Mouse (Mus musculus) cerebellum, postnatal 10 days (tissue): Measurements from ENCODE around the gene Ypel1.

Source experiments
- DNase-seq, 2 experiments: peaks; one replicate each; pipeline ENCODE4 v3.0.0; 2021; ENCODE audit warnings: mixed read lengths in 2 of 2

Ypel1 gene

DNA sequence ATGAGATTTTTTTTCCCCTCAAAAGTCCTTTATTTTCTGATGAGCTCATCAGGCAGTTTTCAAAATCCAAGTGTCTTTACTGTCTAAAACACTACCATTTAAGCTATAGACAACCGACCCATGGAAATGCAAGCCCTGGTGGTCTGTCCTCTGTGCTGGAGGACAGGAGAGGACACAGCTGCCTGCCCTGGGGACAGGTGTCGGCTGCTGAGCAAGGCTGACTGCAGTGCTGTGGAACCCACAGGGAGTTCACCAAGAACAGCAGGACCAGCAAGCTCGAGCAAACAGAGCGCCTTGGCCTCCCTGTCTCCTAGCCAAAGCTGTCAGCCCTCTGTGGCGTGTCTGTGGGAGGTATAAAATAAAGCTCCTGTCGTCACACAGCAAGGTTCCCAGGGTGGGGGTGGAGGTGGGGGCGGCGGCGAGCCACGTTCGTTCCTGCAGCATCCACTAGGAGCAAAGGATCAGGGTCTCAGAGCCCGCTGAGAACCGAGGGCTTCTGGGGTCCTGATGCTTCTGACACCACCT, 17.2 kb downstream of the Ypel1 start:
- no peak for DNase-seq

- DNase-seq = peak; percentile 44 to 46
These were observed 18.9 kb downstream of the Ypel1 start for GRCm38 (mm10) chr16:17088346-17088745.

- DNase-seq = no peak
These were observed 27.4 kb downstream of the Ypel1 start for GRCm38 (mm10) chr16:17096938-17097337.

DNA sequence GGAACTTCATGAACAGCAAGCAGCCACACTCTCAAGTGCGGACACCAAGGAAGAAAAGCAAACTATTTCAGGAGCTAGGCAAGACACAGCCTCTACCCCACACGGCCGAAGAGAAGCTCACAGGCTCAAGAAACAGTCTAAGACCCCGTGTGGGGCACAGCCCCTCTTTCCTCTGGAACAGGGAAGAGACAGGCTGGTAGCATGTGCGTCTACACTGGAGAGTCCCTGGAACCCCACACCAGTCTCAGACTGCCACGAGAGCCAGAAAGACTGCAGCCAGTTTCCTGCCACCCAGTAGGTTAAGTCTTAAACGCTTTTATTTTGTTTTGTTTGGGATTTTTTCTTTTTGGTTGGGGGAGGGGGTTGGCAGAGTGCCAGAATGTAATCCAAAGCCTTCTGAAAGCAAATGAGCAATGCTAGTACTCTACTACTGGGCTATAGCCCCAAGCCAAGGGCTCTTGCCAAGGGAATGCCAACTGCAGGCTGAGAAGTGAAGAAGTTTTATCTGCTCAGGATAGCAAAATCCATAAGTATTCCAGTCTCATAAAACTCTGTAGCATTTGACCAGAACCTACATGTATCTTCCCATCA, 33.2 kb downstream of the Ypel1 start:
- peak; percentile 42 to 53 for DNase-seq

DNA sequence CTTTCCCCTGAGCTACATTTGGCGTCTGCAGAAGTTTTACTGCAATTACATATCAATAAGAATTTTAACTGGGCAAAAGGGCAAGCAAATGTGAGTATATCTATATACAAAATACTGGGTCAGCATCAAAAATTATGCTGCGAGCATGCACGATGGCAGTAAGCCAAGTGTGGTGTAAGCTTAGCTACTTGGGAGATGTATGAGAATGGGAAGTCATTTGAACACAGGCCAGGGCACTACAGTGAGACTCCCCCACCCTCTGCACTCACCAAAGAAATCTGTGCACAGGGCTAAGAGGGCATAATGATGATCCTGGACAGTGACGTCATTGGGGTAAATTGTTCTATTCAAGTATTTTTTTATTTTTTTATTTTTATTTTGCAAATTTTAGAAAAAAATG, 35.1 kb downstream of the Ypel1 start:
- DNase-seq = no peak

DNA sequence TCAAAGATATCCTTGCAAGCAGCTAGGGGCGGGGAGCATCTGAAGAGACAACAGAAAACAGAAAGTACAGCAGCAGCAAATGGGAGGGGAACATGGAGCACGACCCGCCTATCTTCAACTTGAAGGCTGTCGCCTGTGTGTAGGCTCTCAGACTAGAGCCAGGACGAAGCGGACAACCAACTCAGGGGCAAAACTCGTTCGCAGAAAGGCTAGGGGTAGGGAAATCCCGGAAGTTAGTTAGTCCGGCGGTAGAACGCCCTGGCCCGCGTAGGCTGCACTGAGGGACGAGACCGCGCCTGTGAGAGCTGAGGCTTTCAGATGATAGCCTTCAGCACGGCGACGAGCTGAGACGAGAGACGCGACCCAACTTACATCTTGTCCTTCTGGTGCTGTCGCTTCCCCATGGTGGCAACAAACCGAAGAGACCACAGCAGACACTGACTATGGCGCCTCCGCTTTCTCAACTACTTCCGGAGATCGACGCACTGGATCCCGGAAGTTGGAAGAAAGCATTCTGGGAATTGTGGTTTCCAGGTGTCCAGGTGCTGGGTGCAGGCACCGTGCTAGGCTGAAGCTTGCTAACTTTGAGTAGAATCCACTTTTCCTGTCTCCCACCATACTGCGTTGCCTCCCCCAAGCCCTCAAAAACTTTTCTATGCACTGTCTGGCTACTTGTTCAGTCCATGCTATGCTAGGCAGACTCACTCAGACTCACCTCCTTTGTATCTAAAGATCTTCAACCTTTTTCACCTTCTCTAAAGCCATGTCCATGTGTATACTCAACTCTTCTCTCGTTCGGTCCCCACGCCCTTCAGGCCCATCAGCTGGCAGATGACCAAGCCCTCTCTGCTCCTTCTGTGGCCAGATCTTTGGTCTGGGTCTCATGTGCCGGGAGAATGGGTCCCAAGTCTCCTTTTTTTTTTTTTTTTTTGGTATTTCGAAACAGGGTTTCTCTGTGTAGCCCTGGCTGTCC, 41.6 kb downstream of the Ypel1 start, which contains the start of gene Ppil2:
Ppil2 (minus strand) TSS at position 487 of the 973 bp plus-strand sequence.
- DNase-seq = peak; percentile 78 to 81

GRCm38 (mm10) chr16:17117309-17117799, 47.9 kb downstream of the Ypel1 start:
- DNase-seq = no peak

DNA sequence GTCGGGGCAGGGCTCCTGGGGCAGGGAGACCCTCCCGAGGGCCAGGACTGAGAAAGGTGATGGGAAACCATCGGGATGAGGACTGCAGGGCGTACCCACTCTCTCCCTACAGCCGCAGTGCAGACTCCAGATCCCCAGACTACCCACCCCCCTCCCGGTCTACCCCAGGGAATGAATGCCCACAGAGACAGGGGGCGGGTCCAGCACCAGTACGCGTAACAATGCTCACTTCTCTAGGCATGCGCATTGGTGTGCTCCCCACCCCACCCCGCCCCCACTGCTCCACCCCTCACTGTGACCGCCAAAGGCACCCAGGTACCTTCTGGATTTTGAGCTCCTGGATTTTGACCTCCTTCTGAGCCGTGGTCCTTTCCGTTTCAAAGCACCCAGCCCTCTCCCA, 52.1 kb downstream of the Ypel1 start:
- DNase-seq = no peak

GRCm38 (mm10) chr16:17124119-17124870, 54.8 kb downstream of the Ypel1 start:
- no peak for DNase-seq

DNA sequence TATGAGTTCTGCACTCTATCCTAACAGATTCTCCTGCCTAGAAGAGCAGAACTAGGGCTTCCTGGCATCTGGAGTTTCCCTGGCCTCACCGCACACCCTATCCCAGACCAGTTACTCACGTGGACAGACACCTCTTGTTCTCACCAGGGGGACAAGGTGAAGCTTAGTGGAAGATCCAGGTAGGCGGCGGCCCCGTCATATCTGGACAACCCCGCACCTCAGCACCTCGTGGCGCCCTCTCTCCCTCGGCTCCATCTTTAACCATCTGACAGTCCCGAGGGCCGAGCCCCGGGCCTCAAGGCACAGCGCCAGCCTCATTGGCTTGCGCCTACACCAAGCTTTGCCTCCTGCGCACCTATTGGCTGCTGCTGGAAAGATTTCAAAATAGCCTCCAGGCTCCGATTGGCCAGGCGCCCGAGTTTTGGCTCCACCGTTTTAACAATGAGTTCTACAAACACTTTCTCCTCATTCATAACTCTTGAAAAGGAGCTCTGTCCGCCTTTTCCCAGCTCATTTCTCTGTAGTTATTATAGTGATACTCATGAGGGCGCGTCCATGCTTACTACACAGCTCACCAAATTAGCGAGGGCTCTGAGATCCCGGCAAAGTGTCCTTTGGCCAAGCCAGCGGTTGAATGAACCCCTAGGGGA, 55.5 kb downstream of the Ypel1 start, which contains the start of gene 2610318N02Rik:
2610318N02Rik (minus strand) TSS at position 297 of the 650 bp plus-strand sequence.
- DNase-seq = peak; percentile 80 to 81

GRCm38 (mm10) chr16:17127292-17127691, 57.8 kb downstream of the Ypel1 start:
- peak; percentile 60 to 65 for DNase-seq

DNA sequence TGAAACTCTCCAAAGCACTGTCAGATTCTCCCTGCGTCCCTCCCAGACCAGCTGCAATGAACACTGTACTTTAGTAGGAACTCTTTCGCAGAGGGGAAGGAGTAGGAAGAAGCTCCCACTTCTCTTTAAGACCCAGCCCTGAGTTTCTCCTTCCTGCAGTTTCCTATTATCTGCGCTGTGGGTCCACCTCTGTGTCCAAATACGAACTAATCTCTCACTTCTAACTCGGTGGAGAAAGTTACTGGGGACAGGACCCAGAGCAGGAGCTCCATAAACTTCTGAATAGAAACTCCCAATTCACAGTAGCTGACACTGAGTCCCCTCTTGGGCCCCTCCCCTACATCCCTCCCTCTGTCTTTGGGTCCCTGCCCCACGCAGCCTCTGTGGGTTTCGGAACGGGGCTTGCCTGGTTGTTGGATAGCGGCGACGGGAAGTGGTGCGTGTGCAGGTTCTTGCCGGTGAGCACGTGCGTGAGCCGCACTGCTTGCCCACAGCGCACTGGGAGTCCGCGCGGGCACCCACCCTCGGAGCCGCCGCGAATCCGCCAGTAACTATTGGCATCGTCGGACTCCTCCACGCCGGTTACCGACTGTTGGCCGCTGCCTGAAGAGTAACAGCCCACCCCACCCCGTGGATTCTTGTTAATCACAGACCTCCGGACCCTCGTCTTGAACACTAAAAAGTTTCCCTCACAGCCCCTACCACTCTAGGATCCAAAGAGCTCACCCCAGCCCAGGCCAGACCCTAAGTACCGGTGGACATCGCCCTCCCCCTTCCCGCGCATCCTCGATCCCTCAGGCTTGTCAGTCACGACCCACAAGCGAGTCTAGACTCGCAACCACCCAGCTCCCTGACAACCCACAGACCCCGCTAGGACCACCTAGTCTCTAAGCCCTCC, 61.9 kb downstream of the Ypel1 start:
- DNase-seq = peak in 1 of 2 experiments; percentile 40

DNA sequence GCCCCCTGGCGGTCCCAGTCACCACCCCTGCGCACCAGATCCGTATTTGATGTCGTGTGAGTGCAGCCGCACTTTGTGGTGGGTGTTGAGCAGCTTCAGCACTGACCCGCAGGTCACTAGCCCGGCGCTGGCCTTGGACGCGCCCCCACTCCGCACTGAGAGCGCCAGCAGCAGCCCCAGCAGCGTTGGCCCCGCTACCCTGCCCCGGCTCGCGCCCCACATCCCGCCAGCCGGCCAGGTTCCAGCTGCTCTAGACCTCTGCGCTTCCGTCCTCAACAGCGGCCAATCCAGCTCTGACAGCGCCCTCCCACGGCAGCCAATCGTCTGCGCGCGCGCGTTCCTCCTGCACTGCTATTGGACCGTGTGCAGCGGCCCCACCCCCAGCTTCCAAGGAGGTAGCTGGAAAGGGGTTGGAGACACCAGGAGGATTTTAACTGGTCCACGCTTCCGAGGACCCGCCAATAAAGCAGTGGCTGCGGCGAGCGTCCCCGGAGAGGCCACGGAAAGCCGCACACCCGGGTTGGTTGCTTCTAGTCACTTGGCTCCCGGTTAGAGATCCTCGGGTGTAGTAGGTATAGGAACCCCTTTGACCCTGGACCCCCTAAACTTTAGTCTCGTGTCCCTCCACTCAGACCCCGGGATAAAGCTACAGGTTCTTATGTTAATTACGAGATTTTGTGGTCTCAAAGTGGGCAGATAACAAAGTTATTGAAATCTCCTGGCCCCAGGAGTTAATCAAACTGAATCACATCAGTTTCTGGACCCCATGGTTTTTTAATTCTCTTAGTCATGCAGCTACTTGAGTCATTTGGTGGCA, 62.8 kb downstream of the Ypel1 start, which contains the start of gene Sdf2l1:
Sdf2l1 (minus strand) TSS at position 295 of the 817 bp plus-strand sequence.
- DNase-seq = peak; percentile 99

- DNase-seq = no peak
These were observed 63.4 kb downstream of the Ypel1 start for GRCm38 (mm10) chr16:17132906-17133200.
